Mouse (Mus musculus): ENCODE measurements around the gene Rptor.

The Rptor gene

GRCm38 (mm10) chr11:119687316-119687715 is 84.6 kb downstream of the Rptor start:
- in situ Hi-C loops (cut with MseI, MboI), result no loop called here

DNA sequence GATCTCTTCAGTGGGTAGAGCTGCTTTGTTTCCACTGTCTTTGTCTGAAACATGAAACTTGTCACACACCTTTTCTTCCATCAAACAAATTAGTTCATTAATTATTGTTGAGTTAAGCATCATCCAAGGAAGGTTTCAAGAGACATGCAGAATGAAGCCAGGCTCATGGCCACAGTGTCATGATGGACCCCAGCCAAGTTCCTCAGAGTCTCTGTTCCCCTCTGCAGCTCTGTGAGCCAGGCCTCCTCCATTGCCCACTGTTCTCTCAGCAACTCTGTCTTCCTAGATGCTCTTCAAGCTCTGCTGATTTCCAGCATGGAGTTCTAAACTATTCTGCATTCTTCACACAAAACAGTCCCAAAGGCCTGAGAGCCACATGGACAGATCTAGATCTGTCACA is 85.3 kb downstream of the Rptor start:
- in situ Hi-C loops (cut with MseI, MboI), result no loop called here

- in situ Hi-C loops (cut with MseI, MboI), result no loop called here
Measured at GRCm38 (mm10) chr11:119689936-119690335, 87.2 kb downstream of the Rptor start.

GRCm38 (mm10) chr11:119692196-119692910 is 89.6 kb downstream of the Rptor start:
- in situ Hi-C loops (cut with MseI, MboI), result no loop called here

GRCm38 (mm10) chr11:119692911-119693261 is 90.2 kb downstream of the Rptor start:
- in situ Hi-C loops (cut with MseI, MboI), result no loop called here

GRCm38 (mm10) chr11:119694146-119694860 is 91.6 kb downstream of the Rptor start:
- in situ Hi-C loops (cut with MseI, MboI), result no loop called here

DNA sequence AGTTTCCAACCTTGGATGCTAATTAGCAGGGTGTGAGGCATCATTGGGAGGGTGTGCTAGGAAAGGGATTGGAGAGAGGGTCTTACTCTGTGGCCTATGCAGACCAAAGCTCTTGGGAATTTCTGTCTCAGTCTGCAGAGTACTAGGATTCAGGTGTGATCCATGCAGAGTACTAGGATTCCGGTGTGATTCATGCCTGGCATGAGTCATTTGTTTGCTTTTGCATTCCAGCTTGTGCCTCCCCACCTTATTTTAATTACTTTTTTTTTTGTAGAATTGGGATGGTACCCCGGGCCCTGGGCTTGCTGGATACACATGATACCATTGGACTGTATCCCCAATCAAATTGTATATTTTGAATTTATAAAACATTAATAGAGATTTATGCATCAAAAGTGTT is 93.7 kb downstream of the Rptor start:
- in situ Hi-C loops (cut with MseI, MboI), result no loop called here

GRCm38 (mm10) chr11:119705381-119706066 is 102.8 kb downstream of the Rptor start:
- in situ Hi-C loops (cut with MseI, MboI), result no loop called here

DNA sequence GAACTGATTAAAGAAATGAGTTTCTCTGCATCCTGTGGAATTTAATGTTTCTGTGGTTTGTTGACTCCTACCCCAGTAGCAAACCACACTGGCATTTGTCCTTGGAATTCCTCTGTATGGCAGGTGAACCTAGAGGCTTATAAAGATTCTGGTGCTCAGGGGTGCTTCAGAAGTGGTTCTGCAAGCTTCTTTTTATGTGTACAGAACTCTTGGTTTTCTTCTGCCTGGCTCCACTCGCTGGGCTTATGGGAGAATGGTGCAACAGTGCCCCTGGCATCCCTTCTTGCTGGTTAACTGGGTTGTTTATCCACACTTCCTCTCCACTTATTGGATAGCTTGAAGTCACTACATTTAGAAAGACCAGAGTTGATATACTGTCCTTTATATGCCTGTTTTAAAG is 104.6 kb downstream of the Rptor start:
- in situ Hi-C loops (cut with MseI, MboI), result no loop called here

DNA sequence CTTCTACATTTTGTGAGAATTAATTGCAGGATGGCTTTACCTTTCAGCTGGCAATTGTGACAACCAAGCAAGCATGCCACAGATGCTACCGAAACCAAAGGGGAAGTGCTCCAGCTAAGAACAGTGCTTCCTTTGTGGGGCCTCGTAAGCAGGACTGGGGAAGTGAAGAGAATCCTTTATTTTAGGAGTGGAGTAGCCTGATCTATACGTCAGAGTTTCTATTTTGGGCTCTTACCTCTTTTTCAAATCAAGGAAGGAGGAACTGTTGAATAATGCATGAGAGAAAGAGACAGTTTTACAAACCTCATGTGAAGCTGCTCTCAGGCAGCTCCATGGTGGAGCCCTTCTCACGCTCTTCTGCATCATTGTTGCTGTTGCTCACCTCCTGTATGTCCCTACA is 106.5 kb downstream of the Rptor start:
- in situ Hi-C loops (cut with MseI, MboI), result no loop called here

DNA sequence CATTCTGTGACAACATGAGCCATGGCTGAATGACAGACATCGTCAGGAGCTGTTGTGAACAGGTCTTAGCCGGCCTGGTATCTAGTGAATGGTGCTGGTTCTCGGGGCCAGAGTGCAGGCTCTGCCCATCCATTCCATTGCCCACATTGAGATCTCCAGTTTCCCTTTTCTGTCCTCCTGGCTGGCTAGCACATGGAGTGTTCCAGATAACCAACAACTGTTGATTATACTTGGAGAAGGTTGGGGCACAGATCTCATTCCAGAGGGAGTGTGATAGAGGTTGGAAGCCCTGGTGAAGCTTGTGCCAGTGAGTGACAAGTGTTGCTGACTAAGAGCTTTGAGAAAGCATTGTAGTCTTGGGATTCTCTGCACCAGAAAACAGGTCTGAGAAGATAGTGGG is 107.6 kb downstream of the Rptor start:
- in situ Hi-C loops (cut with MseI, MboI), result no loop called here

- in situ Hi-C loops (cut with MseI, MboI), result no loop called here
Measured at GRCm38 (mm10) chr11:119710822-119711221, 108.1 kb downstream of the Rptor start.

DNA sequence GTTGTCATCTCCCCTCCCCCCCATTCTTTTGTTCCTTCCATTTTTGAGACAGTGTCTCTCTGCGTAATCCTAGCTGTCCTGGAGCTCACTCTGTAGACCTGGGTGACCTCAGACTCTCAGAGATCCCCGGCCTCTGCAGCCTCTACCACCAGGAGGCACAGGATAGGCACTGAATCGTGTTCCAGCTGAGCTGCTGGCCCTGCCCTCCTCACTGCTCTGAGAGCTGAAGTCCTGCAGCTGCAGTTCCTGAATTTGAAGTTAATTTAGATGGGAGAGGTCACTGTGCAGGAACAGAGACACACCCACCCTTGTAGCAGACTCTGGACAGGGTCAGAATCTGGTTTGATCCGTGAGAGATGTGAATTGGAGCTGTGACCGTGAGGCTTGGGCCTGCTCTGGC is 112.7 kb downstream of the Rptor start:
- in situ Hi-C loops (cut with MseI, MboI), result no loop called here

- in situ Hi-C loops (cut with MseI, MboI), result no loop called here
Measured at GRCm38 (mm10) chr11:119715841-119716596, 113.3 kb downstream of the Rptor start.

GRCm38 (mm10) chr11:119718115-119718514 is 115.4 kb downstream of the Rptor start:
- in situ Hi-C loops (cut with MseI, MboI), result no loop called here

DNA sequence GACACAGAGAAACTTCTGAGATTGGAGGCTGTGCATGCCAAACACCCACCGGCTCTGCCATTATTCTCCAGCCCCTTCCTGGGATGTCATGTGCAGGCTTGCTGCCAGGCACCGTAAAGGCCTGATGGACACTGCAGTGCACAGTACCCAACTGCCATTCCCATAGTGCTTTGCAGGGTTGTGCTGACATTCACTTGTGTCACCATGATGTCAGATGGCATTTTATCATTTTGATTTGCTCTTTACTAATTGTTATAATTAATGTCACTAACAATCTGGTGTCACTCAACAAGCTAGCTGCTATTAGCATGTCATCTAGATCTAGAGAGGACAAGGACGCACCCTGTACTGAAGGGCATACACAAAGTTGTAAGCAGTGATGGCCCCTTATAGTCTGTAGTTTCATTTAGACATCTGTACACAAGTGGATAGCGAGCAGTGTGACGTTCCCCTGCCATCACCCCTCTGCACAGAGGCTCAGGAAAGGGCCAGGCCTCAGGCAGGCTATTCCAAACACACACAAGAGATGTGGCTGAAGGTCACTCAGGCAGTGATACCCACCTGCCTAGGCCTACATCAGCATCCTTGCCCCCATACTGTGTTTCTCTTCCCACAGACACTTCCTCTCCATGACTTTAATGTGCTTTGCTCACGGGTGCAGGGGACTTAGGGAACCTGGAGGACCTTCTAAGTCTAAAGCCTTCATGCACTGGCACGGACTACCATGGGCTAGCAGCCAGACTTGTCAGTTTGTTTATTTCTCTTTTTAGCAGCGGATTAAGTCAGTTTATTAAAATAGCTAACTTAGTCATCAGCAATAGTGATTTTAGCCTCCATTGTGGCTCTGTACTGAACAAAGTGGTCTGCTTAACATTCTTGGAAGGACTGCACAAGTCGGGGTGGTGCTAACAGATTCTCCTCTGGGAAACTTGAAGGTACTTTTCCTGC is 117.7 kb downstream of the Rptor start:
- in situ Hi-C loops (cut with MseI, MboI), result no loop called here

GRCm38 (mm10) chr11:119724709-119725108 is 122.0 kb downstream of the Rptor start:
- in situ Hi-C loops (cut with MseI, MboI), result no loop called here

GRCm38 (mm10) chr11:119731382-119731781 is 128.7 kb downstream of the Rptor start:
- in situ Hi-C loops (cut with MseI, MboI), result no loop called here

GRCm38 (mm10) chr11:119732362-119732761 is 129.7 kb downstream of the Rptor start:
- in situ Hi-C loops (cut with MseI, MboI), result no loop called here

DNA sequence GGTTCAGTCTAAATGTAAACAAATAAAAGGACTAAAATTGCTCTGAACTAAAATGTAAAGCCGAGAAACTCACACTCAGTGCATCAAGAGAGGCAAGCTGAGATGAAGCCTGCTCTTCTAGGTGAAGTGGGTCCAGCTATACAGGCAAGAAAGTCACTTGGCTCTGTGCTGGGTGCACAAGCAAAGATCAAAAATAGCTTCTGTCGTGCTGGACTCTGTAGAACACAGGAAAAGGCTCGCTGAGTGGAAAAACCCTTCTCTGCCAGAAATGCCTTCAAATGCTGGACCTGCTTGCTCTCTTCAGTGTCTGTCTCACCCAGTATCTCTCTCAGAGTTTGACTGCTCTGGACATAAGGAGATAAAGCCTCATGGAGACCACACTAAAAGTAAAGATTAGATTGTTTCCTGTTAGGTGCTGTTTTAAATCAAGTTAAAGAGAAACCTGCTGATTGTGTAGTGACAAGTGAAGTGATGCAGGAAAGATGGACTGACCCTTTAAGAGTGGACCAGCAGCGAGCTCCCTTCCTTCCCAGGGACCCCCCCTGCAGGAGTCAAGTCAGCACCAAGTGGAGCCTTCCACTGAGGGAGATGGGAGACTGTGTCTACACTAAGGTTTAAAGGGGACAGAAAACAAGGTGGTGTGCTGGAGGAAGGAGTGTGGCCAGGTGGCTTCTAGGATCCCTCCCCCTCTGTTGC is 130.4 kb downstream of the Rptor start:
- in situ Hi-C loops (cut with MseI, MboI), result no loop called here

Data from mouse trophoblast stem cell (cell line).